Mouse (Mus musculus) layer of hippocampus, postnatal 10 days (tissue): ENCODE measurements around the gene Hbb-y. TPM values are rescaled to one million over a fixed set of nuclear protein-coding genes. Genes with fewer than 3 reads are reported as not detected.
"Not testable (repeated sequence)": the region's sequence is repeated elsewhere in the genome, so short reads cannot be mapped to it uniquely, and the experiment has no call there.

ENCODE experiments used
- DNase-seq, 2 experiments: peaks; one replicate each; pipeline ENCODE4 v3.0.0; 2021; ENCODE audit warnings: low spot score in 2 of 2
- total RNA-seq, 2 experiments: library from RNA; stranded (reverse); gene quantifications; 2 replicates each; pipeline ENCODE4 v1.2.3; 2021

Gene Hbb-y
- total RNA-seq, 2 experiments from 2014 or later = not detected

- not testable (repeated sequence) for DNase-seq
Measured at GRCm38 (mm10) chr7:103813152-103813551, 39.9 kb downstream of the Hbb-y start.

DNA sequence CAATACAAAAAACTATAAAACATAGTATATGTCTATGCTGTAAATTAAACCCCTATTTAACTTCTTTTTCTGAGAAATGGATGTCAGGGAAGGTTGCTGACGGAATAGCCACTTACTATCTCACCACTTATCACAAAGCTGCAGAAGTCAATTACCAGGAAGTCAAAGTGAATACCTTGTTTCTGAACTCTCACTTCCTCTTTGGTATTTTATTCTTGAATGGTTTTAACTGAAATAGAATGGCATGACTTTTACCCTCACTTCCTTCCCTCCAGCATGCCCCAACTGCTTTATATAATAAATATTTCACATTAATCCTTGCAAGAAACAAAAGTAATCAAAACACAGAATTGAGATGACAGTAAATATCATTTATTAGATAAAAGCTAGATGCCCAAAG is 40.8 kb downstream of the Hbb-y start:
- no peak for DNase-seq

DNA sequence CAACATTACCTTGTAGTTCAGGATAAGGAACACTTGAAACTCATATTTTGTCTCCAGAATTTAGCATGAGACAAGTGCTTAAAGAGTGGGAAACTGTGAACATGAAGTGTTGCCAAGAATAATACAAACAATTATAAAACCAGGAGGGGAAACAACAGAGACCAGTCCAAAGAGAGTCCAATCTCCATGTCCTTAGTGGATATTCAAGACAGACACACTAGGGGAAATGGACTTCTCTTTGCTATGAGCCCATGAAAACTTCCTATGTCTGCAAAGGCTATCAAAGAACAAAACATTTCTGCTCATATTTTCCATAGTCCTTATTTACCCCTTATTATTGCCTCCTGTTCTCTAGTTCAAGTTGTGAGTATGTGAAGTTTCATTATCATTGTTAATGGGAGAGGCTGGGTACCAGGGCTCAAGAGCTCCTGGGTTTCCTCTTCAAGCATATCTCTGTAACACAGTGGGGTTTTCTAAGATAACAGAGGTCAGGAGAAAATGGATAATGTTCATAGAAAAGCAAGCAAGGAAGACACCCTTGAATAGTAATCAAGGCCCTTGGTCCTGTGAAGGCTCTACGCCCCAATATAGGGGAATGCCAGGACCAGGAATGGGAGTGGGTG is 41.7 kb downstream of the Hbb-y start:
- DNase-seq = no peak

- no peak for DNase-seq
Measured at GRCm38 (mm10) chr7:103810746-103811145, 42.3 kb downstream of the Hbb-y start.

- DNase-seq = no peak
Measured at GRCm38 (mm10) chr7:103810296-103810695, 42.7 kb downstream of the Hbb-y start.

GRCm38 (mm10) chr7:103809801-103810155 is 43.2 kb downstream of the Hbb-y start:
- DNase-seq = no peak

DNA sequence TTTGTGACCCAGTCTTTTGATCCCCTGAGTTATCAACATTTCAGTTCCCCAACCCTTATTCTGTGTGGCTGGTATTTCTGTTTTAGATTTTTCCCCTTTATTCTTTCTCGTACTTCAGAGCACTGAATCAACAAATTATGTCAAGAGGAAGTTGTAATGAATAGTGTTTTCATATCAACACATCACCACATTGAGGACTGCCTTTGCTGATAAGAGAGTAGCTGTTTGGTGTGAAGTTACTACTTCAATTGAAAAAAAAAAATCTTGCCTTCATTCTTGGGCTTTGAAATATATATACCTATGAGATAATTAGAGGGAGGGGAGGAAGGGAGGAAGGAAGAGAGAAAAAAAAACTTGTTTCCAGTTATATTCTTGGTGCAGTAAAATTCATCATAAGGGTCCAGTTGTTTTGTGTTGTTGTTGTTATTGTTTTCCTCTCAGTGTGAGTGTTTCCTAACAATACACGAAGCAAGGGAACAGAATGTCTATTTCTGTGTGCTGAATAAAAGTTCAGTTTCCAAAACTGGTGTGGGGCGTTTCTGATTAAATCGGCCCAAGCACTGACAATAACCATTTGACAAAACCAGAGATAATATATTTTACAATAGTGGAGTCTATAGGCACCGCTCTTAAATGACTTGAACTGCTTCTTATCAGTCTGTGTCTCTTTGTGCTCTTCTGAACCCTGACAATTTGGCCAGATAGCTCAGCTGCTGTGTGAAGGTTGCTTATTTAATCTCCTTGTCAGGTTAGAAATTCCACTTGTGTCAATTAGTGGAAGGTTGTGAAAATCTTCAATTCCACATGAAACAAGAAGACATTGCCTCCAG is 43.8 kb downstream of the Hbb-y start:
- DNase-seq = no peak

DNA sequence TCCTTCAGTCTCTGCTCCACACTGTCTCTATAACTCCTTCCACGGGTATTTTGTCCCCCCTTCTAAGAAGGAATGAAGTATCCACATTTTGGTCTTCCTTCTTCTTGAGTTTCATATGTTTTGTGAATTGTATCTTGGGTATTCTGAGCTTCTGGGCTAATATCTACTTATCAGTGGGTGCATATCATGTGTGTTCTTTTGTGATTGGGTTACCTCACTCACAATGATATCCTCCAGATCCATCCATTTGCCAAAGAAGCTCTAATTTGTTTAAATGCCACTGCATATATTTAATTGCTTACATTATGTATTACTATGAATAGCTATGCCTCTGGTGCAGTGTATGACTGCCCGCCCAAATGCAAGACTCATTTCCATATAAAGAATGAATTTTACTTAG is 44.9 kb downstream of the Hbb-y start:
- DNase-seq = not testable (repeated sequence)

DNA sequence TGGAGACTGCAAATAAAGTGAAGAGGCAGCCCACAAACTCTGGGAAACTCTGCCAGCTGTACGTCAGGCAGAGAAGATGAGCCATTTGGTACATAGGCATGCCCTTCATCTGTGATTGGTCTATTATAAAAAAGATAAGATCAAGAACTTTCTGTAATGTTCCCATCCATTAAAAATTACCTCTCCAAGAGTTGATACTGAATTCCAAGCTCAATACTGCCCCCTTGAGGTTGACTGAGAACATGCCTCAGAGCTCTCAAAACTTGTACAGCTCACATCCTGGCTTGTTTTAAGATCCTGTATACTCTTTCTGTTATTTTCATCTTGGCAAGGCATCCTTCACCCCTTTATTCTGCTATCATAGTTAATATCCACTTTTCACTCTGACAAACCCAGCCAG is 46.2 kb downstream of the Hbb-y start:
- DNase-seq = peak; percentile 4 to 20

Other genes with a start within 250 kb of the Hbb-y start
- gene Olfr620, start 240.7 kb downstream of the Hbb-y start, total RNA-seq = not detected
- gene Olfr622, start 210.5 kb downstream of the Hbb-y start, total RNA-seq = not detected
- gene Olfr623, start 189.5 kb downstream of the Hbb-y start, total RNA-seq = not detected
- gene Olfr624, start 182.0 kb downstream of the Hbb-y start, total RNA-seq = under 1 TPM in 1 of 2 experiments, not detected in 1; 0.21 TPM
- not detected for gene Olfr625-ps1, start 170.5 kb downstream of the Hbb-y start, total RNA-seq
- not detected for gene Olfr243, start 138.5 kb downstream of the Hbb-y start, total RNA-seq
- not detected for gene Olfr628, start 122.8 kb downstream of the Hbb-y start, total RNA-seq
- not detected for gene Olfr629, start 108.3 kb downstream of the Hbb-y start, total RNA-seq
- not detected for gene Olfr630, start 95.9 kb downstream of the Hbb-y start, total RNA-seq
- not detected for gene Olfr69, start 81.6 kb downstream of the Hbb-y start, total RNA-seq
- not detected for gene Olfr68, start 73.5 kb downstream of the Hbb-y start, total RNA-seq
- not detected for gene Olfr67, start 61.4 kb downstream of the Hbb-y start, total RNA-seq
- gene Hbb-bt, start 39.2 kb downstream of the Hbb-y start, total RNA-seq = 10 to 100 TPM; 83.8 to 97.7 TPM
- gene Hbb-bs, start 25.1 kb downstream of the Hbb-y start, total RNA-seq = 100 to 1,000 TPM; 744 to 802 TPM
- not detected for gene Hbb-bh2, start 12.7 kb downstream of the Hbb-y start, total RNA-seq
- not detected for gene Hbb-bh1, start 10.1 kb downstream of the Hbb-y start, total RNA-seq
- gene Olfr66, start 33.0 kb upstream of the Hbb-y start, total RNA-seq = not detected
- gene Olfr64, start 41.3 kb upstream of the Hbb-y start, total RNA-seq = not detected
- not detected for gene Olfr65, start 50.3 kb upstream of the Hbb-y start, total RNA-seq
- not detected for gene Olfr631, start 75.6 kb upstream of the Hbb-y start, total RNA-seq
- not detected for gene Olfr632, start 81.1 kb upstream of the Hbb-y start, total RNA-seq
- gene Olfr633, start 91.2 kb upstream of the Hbb-y start, total RNA-seq = not detected
- under 1 TPM; 0.11 TPM for gene Olfr635, start 117.9 kb upstream of the Hbb-y start, total RNA-seq
- not detected for gene Olfr638, start 145.5 kb upstream of the Hbb-y start, total RNA-seq
- under 1 TPM; 0.09 to 0.16 TPM for gene Olfr639, start 164.1 kb upstream of the Hbb-y start, total RNA-seq
- gene Olfr640, start 172.4 kb upstream of the Hbb-y start, total RNA-seq = not detected
- not detected for gene Olfr641, start 182.2 kb upstream of the Hbb-y start, total RNA-seq
- gene Olfr642, start 199.4 kb upstream of the Hbb-y start, total RNA-seq = not detected
- gene 4930516K23Rik, start 208.2 kb upstream of the Hbb-y start, total RNA-seq = not detected
- gene Olfr644, start 218.7 kb upstream of the Hbb-y start, total RNA-seq = not detected
- gene Olfr645, start 232.2 kb upstream of the Hbb-y start, total RNA-seq = not detected